Mouse (Mus musculus): Measurements from ENCODE around the gene Pptc7.

DNA sequence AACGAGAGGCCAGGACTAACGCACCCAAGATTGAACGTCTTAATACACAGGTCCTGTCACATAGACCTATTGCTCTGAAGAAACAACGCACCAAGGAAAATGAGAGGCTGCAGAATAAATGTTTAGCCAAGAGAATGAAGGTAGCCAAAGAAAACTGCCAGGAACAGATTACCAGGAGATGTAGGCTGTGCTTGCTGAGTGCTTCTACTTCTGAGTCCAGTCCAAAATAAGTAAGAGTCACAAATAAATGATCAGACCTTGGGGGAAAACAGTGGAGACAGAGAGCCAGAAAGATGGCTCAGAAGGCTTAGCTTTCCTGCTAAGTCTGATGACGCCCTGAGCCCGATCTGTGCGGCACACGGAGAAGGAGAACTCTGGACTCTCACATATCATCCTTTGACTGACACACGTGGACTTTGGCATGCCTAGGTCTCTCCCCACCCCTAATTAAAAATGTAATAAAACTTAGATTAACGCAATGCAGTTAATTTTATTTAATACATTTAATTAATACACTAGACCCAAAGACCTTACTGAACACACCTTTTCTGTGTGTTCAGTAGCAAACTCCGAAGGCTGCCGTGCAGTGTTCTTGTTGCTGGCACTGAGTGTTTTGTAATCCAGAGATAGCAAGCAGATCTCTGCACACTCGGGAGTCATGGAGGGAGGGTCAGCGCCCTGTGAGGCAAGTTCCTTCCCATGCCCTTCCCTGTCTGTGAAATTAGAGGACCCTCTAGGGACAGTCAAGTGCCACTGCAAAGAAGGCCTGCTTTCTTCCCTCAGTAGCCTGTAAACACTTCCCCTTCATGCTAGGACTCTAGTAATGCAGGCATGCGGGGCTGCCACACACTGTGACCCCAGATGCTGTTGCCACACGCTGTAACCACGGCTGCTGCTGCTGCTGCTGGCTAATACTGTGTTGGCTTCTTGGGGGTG lies 18.9 kb downstream of the Pptc7 start:
- TF ChIP-seq CTCF (IDR thresholded peaks at IDR 0.05; ENCODE audit: low read depth, low read length) (no peak), POLR2A (IDR thresholded peaks at IDR 0.05; ENCODE audit: insufficient read depth, low read length) (no peak)

Data from ES-Bruce4 (cell line).